Mouse (Mus musculus): Measurements from ENCODE around the gene Fastk.
A peak's percentile ranks its signal among the peaks of the same experiment; 100 is the strongest.
"Not testable (repeated sequence)": the region's sequence is repeated elsewhere in the genome, so short reads cannot be mapped to it uniquely, and the experiment has no call there.

Gene Fastk

GRCm38 (mm10) chr5:24424004-24424781 lies 20.9 kb downstream of the Fastk start:
- DNase-seq (ENCODE audit: extremely low read depth, low read depth), result no peak

- DNase-seq (ENCODE audit: extremely low read depth, low read depth), result peak; percentile 100
Measured at GRCm38 (mm10) chr5:24423129-24424003, 21.7 kb downstream of the Fastk start, which contains the start of the genes Cdk5 and Slc4a2. Gene Cdk5 (minus strand): TSS chr5:24423530. Gene Slc4a2 (plus strand): TSS chr5:24423837.

GRCm38 (mm10) chr5:24420381-24420780 lies 24.7 kb downstream of the Fastk start:
- no peak for DNase-seq (ENCODE audit: extremely low read depth, low read depth)

GRCm38 (mm10) chr5:24417587-24417986 lies 27.5 kb downstream of the Fastk start:
- DNase-seq (ENCODE audit: extremely low read depth, low read depth), result no peak

- DNase-seq (ENCODE audit: extremely low read depth, low read depth), result peak; percentile 66
Measured at GRCm38 (mm10) chr5:24416222-24416736, 28.8 kb downstream of the Fastk start.

- DNase-seq (ENCODE audit: extremely low read depth, low read depth), result no peak
Measured at GRCm38 (mm10) chr5:24413938-24414337, 31.1 kb downstream of the Fastk start.

- no peak for DNase-seq (ENCODE audit: extremely low read depth, low read depth)
Measured at GRCm38 (mm10) chr5:24413042-24413693, 31.9 kb downstream of the Fastk start, which contains the start of gene Asic3. Gene Asic3 (plus strand): TSS chr5:24413392.

- DNase-seq (ENCODE audit: extremely low read depth, low read depth), result no peak
Measured at GRCm38 (mm10) chr5:24412063-24412462, 33.0 kb downstream of the Fastk start.

- DNase-seq (ENCODE audit: extremely low read depth, low read depth), result no peak
Measured at GRCm38 (mm10) chr5:24409466-24409865, 35.6 kb downstream of the Fastk start.

GRCm38 (mm10) chr5:24408651-24409050 lies 36.4 kb downstream of the Fastk start:
- no peak for DNase-seq (ENCODE audit: extremely low read depth, low read depth)

- no peak for DNase-seq (ENCODE audit: extremely low read depth, low read depth)
Measured at GRCm38 (mm10) chr5:24405389-24405876, 39.7 kb downstream of the Fastk start.

GRCm38 (mm10) chr5:24404594-24405360 lies 40.3 kb downstream of the Fastk start:
- DNase-seq (ENCODE audit: extremely low read depth, low read depth), result no peak

GRCm38 (mm10) chr5:24401969-24402368 lies 43.1 kb downstream of the Fastk start:
- DNase-seq (ENCODE audit: extremely low read depth, low read depth), result no peak

- no peak for DNase-seq (ENCODE audit: extremely low read depth, low read depth)
Measured at GRCm38 (mm10) chr5:24400911-24401605, 44.0 kb downstream of the Fastk start.

GRCm38 (mm10) chr5:24400362-24400761 lies 44.7 kb downstream of the Fastk start:
- no peak for DNase-seq (ENCODE audit: extremely low read depth, low read depth)

- no peak for DNase-seq (ENCODE audit: extremely low read depth, low read depth)
Measured at GRCm38 (mm10) chr5:24399686-24400085, 45.4 kb downstream of the Fastk start.

GRCm38 (mm10) chr5:24396254-24396653 lies 48.8 kb downstream of the Fastk start:
- DNase-seq (ENCODE audit: extremely low read depth, low read depth), result not testable (repeated sequence)

GRCm38 (mm10) chr5:24394165-24394894 lies 50.8 kb downstream of the Fastk start:
- DNase-seq (ENCODE audit: extremely low read depth, low read depth), result peak; percentile 100

- DNase-seq (ENCODE audit: extremely low read depth, low read depth), result peak; percentile 93
Measured at GRCm38 (mm10) chr5:24393392-24393997, 51.6 kb downstream of the Fastk start, which contains the start of gene Abcb8. Gene Abcb8 (plus strand): TSS chr5:24393663.
